Mouse (Mus musculus): ENCODE results near the gene Nup43. TPM values are rescaled to one million over a fixed set of nuclear protein-coding genes. Genes with fewer than 3 reads are reported as not detected.
"Not testable (repeated sequence)": the region's sequence is repeated elsewhere in the genome, so short reads cannot be mapped to it uniquely, and the experiment has no call there.

Nup43 gene
- total RNA-seq (2021) = 1 to 10 TPM; 4.4 to 4.5 TPM

DNA sequence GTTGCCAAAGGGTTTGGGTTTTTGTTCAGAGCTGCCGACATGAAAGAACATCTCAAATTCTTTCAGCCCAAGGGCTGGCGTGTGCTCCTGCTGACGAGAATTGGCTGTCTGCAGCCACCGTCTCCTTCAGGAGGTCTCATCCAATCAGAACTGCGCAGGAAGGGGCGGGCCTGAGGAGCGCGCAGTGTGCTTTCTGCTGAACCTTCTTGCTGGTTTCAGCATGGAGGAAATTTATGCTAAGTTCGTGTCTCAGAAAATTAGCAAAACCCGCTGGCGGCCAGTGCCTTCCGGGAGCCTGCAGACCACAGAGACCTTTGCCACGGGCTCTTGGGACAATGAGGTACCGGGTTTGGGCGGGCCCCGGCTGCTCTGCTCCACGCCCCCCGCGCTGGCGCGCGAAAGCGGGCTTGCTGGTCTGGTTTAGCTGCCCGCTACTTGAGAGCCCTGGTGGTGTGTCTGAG is at the start of gene Nup43:
TSS of gene Nup43 (plus strand) at position 162 of the 461 bp plus-strand sequence.
- intact Hi-C loops (cut with DNase I) = no loop called here
- DNase-seq (ENCODE audit: low spot score in 2 of 2) = peak; percentile 87 to 91

DNA sequence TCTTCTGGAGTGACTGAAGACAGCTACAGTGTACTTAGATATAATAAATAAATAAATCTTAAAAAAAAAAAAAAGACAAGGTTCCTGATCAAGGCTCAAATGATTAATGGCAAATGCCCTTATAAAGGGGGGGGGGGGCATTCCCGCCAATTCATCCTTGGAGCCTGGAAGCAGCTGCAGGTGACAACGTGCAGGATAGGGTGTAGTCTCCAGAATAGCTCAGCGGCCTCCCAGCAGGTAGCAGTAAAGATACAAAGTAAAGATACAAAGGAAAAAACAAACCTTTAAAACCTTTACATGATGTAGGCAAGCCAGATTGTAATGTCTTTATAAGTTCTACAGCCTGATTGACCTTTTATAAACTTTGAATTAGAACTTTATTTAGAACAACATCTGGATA is 49.7 kb upstream of the Nup43 start:
- intact Hi-C loops (cut with DNase I); DNase-seq (ENCODE audit: low spot score in 2 of 2): not testable (repeated sequence)

DNA sequence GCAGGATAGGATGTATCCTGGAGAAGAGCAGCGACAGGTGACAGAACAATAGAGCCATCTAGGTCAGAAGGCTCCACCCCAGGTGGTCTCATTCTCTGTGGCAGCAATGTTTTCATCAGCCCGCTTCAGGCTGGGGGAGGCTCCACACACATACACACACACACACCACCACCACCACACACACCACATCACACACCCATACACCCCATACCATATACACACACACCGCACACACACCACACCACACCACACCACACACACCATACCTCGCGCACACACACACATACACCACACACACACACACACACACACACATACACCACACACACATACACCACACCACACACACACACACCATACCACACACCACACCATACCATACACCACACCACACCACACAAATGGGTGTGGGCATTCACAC is 47.5 kb upstream of the Nup43 start:
- intact Hi-C loops (cut with DNase I) = no loop called here
- DNase-seq (ENCODE audit: low spot score in 2 of 2) = no peak

- intact Hi-C loops (cut with DNase I) = no loop called here
- no peak for DNase-seq (ENCODE audit: low spot score in 2 of 2)
Observed at GRCm38 (mm10) chr10:7620723-7621122, 46.6 kb upstream of the Nup43 start.

DNA sequence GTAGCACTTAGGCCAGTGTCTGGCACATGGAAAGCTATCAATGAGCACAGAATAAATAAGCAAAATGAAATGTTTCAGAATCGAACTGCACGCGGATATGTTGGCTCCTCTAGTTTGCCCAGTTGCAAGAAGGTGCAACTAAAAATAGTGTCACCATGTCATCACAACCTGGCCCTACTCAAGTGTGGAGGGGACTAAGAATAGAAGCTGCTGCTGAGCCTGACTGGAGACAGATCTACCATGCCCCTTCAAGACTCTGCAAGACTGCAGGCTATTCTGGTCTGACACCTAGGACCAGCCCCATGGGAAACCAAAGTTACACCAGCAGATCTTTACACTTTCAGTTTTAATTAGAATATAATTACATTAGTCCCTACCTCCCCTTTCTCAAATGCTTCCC is 44.9 kb upstream of the Nup43 start:
- DNase-seq (ENCODE audit: low spot score in 2 of 2) = no peak
- intact Hi-C loops (cut with DNase I) = no loop called here

DNA sequence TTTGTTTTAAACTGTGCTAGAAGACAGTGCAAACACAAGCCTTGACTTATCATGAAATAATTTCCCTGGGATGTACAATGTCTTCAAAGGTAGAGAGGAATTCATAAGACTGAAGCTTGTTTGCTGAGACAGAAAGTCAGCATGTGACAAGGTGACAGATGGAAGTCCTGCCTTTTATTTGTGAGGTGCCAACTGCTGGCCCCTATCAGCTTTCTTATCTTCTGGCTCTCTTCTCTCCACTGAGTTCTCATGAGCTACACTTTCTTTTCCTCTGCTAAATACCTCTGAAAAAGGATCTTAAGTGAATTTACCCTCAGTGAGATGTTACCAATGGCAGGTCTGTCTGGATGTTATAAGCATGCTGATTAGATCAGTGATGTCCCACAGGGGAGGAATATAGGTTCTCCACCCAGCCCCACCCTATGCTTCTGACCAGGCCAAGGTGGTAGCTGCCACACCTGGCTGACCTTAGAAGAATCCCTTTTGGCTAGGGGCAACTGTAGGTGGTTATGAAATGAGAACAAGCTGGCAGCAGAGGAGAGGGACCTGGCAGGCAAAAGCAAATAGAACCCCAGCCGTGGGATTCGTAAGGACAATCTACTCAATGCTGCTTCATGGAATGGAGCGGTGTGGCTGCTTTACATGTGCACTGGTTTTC is 43.3 kb upstream of the Nup43 start:
- intact Hi-C loops (cut with DNase I) = no loop called here
- no peak for DNase-seq (ENCODE audit: low spot score in 2 of 2)

DNA sequence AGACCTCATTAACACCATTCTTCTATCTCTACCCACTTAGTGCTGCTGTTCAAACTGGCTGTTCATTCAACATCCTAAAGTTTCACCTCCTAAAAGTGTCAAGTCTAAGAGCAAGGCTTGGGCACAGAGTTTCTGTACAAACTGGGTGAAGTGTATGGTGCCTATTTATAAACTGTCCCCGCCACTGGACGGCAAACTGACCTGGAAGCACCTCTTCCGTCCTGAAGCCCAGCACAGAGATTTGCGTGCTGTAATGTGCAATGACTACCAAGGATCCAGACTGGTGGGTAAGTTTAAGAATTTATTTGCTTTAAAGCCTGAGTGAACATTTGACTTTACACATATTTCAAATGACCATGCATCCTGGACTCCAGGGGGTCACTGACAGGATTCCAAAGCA is 38.2 kb upstream of the Nup43 start:
- intact Hi-C loops (cut with DNase I) = no loop called here
- DNase-seq (ENCODE audit: low spot score in 2 of 2) = no peak

DNA sequence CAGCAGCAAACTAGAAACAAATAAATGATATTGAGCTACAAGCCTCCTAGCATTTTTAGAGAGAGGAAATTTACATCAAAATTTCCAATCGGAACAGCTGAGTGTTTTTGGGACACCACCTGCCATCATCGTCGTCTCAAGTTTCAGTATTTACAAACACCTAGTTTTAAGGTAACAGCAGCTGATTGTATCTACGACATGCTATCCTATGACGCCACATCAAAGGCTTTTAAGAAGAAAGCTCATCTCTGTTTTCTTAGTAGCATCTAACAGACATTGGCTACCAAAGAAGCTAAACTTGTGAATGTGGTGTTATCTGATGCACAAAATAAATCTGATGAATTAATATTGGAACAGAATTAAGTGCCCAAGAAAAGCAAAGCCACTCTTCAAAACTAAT is 37.0 kb upstream of the Nup43 start:
- DNase-seq (ENCODE audit: low spot score in 2 of 2) = no peak
- intact Hi-C loops (cut with DNase I) = no loop called here

DNA sequence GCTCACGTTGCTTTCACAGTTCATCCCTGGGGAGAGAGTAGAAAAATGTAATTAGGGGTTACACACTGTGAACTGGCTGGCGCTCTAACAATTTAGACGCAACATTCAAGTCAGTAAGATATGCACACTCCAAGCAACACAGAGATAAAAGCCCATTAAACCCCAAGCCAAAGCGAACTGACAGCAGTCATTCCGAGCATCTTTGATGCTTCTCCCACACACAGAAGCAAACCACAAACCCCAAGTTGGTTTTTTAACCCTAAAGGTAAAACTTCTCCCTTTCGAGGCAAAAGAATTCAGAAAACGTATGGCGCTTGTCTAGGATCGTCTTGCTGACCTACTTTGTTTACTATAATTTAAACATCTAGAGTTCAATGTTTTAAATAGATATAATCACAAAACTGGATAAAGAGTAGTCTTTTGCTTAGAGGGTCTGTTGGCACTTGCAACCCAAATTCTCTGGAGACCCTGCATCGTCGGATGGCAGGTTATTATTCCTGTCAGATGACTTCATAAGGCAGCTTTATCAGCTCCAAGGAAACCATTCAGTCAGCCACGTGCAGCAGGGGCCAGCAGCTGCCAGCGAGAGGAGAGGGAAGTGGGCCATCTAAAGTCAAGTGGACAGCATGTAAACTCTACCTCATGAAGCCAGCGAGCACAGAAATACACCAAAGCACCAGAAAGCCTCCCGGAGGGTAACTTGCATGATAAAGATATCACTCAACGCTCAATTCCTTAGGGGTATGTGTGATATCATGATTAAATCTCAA is 36.2 kb upstream of the Nup43 start:
- no peak for DNase-seq (ENCODE audit: low spot score in 2 of 2)
- intact Hi-C loops (cut with DNase I) = no loop called here

DNA sequence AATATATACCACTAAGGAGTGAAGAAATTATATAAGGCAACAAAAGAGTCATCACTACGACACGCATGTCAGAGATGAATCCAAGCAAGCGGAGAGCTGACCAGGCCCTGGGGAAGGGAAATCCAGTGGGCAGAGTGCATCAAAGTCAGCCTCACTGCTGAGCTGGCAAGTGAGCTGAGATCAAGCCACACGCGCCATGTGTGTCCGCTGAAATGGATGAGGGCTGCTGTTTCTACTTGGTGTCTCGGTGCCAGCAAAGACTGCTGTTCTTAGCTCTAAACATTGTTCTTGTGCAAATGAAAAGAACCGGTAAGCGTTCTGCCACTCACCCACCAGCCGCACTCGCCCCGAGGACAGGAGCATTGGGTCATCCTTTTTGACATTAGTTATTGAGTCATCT is 26.9 kb upstream of the Nup43 start:
- DNase-seq (ENCODE audit: low spot score in 2 of 2) = no peak
- intact Hi-C loops (cut with DNase I) = no loop called here

- intact Hi-C loops (cut with DNase I) = no loop called here
Observed at GRCm38 (mm10) chr10:7645911-7646310, 21.4 kb upstream of the Nup43 start.

GRCm38 (mm10) chr10:7649059-7649458 is 18.2 kb upstream of the Nup43 start:
- no peak for DNase-seq (ENCODE audit: low spot score in 2 of 2)
- intact Hi-C loops (cut with DNase I) = no loop called here

More at GRCm38 (mm10) chr10:7645911-7646310, 21.4 kb upstream of the Nup43 start:
- no peak for DNase-seq (ENCODE audit: low spot score in 2 of 2)

DNA sequence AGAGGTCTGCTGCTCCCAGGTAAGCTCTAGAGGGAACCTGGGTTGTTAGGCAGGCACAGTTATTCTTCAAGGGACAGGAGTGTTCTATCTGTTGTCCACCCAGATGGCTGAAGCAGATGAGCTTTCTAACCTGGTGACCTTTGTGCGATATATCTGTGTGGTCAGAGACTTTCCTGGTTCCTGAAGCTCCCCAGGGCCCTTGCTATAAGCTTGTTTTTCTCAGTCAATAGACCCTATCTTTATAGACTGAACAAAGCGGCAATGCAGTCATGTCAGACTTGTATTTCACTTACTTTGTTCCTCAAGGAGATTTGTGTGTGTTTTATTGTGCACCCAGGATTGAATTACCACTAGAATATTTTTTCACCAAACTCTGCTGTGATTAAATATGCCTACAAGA is 16.2 kb upstream of the Nup43 start:
- DNase-seq (ENCODE audit: low spot score in 2 of 2) = no peak
- intact Hi-C loops (cut with DNase I) = no loop called here

GRCm38 (mm10) chr10:7662471-7663141 is 4.7 kb upstream of the Nup43 start:
- DNase-seq (ENCODE audit: low spot score in 2 of 2) = no peak
- intact Hi-C loops (cut with DNase I) = loop anchor here (1.0 kb wide), 1 partner anchor 19 kb away; the partner anchor contains the start of genes Lats1 and Pcmt1

DNA sequence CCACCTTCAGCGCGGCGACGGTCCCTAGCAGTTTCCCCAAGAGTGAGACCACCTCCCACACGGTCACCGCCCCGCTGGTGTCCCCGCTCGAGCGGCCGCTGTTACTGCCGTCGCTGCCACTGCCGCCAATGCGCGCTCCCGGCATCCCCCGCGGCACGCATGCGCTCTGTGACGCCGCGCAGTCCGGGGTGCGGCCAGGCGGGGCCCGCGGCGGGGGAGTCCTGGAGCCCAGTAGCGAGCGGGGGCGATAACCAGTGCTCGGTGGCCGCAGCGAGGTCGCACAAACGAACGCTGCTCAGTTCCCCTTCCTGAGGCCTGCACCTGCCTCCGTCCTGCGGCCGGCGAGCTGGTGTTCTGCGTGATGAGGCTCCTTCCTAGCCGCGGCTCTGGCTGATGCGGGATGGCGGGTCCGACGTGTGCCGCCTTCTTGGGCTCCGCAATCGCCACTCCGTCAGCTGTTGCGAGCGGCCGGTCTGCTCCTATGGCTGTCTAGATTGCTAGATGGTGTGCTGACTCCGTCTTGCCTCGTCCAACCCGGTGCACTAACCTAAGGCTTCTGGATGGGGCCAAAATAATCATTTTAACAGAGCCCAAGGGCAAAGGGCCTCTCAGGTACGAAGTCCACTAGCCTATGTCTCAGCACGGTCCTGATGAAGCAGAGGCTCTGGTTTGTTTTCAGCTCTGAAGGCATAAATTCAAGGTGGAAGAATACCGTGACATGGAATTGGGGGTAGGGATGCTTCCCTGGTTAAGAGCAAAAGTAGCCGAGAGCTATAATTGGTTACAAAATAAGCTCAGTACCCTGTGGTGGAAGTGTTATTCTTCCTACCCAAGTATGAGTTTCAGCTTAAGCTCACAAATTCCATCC is 3.9 kb upstream of the Nup43 start:
- DNase-seq (ENCODE audit: low spot score in 2 of 2) = peak; percentile 93 to 98
- intact Hi-C loops (cut with DNase I) = loop anchor here (1.0 kb wide), 1 partner anchor 18 kb away; the partner anchor contains the start of genes Lats1 and Pcmt1

DNA sequence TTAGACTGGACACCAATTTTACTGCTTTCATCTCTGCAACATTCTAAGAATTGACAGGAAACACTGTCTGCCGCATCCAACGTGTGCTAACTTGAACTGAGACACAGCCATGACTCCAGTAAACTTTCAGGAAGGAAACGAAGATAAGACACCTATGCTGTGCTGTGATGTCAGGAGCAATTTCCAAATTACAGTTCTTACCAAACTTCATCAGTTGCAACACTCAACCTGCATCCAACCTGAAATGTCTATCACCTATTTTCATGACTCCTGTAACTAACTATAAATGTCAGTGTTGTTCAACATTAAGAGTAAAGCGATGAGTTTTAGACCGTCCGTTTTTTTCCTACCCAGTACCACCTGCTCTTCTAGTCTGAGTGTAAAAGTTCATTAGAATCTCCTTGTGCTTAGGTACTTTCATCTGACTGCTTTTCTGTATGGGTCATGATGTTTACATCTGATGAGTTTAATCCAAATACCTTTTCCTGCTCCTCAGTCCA is 3.2 kb upstream of the Nup43 start:
- DNase-seq (ENCODE audit: low spot score in 2 of 2) = no peak
- intact Hi-C loops (cut with DNase I) = no loop called here

DNA sequence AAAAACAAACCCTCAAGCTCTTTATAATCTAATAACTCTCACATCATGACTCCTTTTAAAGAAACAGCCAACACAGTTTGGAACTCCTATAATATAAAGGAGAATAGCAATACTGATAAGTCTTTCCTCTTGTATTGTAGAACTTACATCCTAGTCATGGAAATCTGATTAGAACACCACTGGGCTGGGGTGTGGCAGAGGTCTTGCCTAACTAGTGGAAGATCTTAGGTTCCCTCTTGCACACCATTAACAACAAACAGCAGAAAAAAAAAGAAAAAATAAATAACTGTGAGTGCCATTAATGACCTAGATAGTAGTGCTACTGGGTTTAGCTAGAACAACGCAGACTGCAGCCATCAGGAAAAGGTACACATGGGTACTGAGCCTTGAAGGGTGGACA is 2.4 kb upstream of the Nup43 start:
- DNase-seq (ENCODE audit: low spot score in 2 of 2) = no peak
- intact Hi-C loops (cut with DNase I) = no loop called here

GRCm38 (mm10) chr10:7673673-7674072 is 6.4 kb downstream of the Nup43 start:
- intact Hi-C loops (cut with DNase I) = no loop called here
- no peak for DNase-seq (ENCODE audit: low spot score in 2 of 2)

DNA sequence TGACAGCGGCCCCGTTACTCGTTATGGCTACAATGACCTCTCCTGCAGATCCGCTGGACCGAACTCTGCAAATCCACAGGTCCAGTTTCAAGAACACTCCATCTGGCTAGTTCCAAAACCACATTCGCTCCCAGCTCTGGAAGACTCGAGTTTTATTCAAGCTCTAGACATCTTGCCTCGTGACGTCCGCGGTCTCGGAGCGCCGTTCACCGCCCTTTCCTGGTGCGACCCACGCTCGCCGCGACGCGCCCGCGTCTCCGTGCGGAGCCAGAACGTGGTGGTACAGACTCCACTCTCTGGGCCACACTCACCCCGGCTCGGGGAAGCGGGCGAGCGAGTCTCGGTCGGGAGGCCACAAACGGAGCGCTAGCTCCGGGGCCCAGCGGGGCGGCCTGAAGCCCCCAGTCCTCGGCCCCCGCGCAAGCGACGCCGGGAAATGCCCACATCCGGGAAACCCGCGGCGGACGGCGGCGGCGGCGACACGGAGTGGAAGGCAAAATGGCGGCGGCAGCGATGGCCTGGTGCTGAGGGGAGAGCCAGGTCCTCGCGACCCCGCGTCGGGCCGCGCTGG is 13.5 kb downstream of the Nup43 start, which contains the start of the genes Pcmt1 and Lats1:
TSS of gene Pcmt1 (minus strand) at position 406 of the 571 bp plus-strand sequence.
TSS of gene Lats1 (plus strand) at position 484 of the 571 bp plus-strand sequence.
- DNase-seq (ENCODE audit: low spot score in 2 of 2) = peak; percentile 91 to 92
- intact Hi-C loops (cut with DNase I) = loop anchor here (1.0 to 5.0 kb wide), 2 partner anchors 18 to 101 kb away; no protein-coding TSS in a partner anchor
